Mouse (Mus musculus): ENCODE data around the gene Adamts15. TPM values are rescaled to one million over a fixed set of nuclear protein-coding genes. Genes with fewer than 3 reads are reported as not detected.

The Adamts15 gene
- polyA plus RNA-seq, 1 experiment: not detected

DNA sequence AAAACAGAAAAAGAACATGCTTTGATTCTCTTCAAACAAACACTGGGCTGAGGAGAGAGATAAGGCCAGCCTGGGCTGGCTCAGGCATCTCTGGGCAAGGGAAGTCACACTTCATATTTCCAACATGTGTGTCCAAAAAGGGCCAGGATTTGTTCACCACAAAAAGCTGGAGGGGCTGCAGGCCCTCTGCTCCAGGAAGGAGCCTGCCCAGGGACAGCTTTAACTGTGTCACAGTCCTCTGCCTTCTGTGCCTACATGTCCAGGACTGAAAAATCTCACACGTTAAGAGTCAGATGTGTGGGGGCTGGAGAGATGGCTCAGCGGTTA, 42.3 kb downstream of the Adamts15 start:
- Histone ChIP-seq H3K27me3 (ENCODE audit: control insufficient read depth, insufficient read depth, insufficient read length) (no peaks in the 10 kb centered on the region), H3K79me3 (ENCODE audit: low read depth) (no peaks in the 10 kb centered on the region), H3ac (ENCODE audit: control insufficient read depth, insufficient read length, low read depth) (no peak overlapping the region), H3K79me2 (ENCODE audit: control insufficient read depth, insufficient read depth) (no peaks in the 10 kb centered on the region), H3K4me3 (ENCODE audit: insufficient read depth, poor library complexity, severe bottlenecking) (no peak overlapping the region), H3K36me3 (ENCODE audit: control insufficient read depth, insufficient read depth) (no peaks in the 10 kb centered on the region)
- TF ChIP-seq USF1 (IDR thresholded peaks at IDR 0.05; ENCODE audit: low read depth) (no peak), CEBPB (IDR thresholded peaks at IDR 0.05; ENCODE audit: low read depth) (no peak), CTCF (IDR thresholded peaks at IDR 0.05; ENCODE audit: control insufficient read depth, insufficient read depth, insufficient read length) (no peak), MYOG (IDR thresholded peaks at IDR 0.05; ENCODE audit: control insufficient read depth, extremely low read depth, insufficient read length) (no peak), MYOD1 (IDR thresholded peaks at IDR 0.05; ENCODE audit: control insufficient read depth, insufficient read length, low read depth) (no peak), FOSL1 (IDR thresholded peaks at IDR 0.05; ENCODE audit: insufficient read depth, low read length, poor library complexity, severe bottlenecking) (no peak), MAX (IDR thresholded peaks at IDR 0.05) (no peak)

- no peak overlapping the region for H3ac ChIP-seq (ENCODE audit: control insufficient read depth, insufficient read length, low read depth)
- H3K27me3 ChIP-seq (ENCODE audit: control insufficient read depth, insufficient read depth, insufficient read length): no peaks in the 10 kb centered on the region
- H3K79me2 ChIP-seq (ENCODE audit: control insufficient read depth, insufficient read depth): no peaks in the 10 kb centered on the region
- TF ChIP-seq FOSL1 (IDR thresholded peaks at IDR 0.05; ENCODE audit: insufficient read depth, low read length, poor library complexity, severe bottlenecking) (no peak), MYOD1 (IDR thresholded peaks at IDR 0.05; ENCODE audit: control insufficient read depth, insufficient read length, low read depth) (no peak), MAX (IDR thresholded peaks at IDR 0.05) (no peak), USF1 (IDR thresholded peaks at IDR 0.05; ENCODE audit: low read depth) (no peak), CTCF (IDR thresholded peaks at IDR 0.05; ENCODE audit: control insufficient read depth, insufficient read depth, insufficient read length) (no peak), CEBPB (IDR thresholded peaks at IDR 0.05; ENCODE audit: low read depth) (no peak), MYOG (IDR thresholded peaks at IDR 0.05; ENCODE audit: control insufficient read depth, extremely low read depth, insufficient read length) (no peak)
- H3K4me3 ChIP-seq (ENCODE audit: insufficient read depth, poor library complexity, severe bottlenecking): no peak overlapping the region
- H3K36me3 ChIP-seq (ENCODE audit: control insufficient read depth, insufficient read depth): no peaks in the 10 kb centered on the region
- no peaks in the 10 kb centered on the region for H3K79me3 ChIP-seq (ENCODE audit: low read depth)
Measured at GRCm38 (mm10) chr9:30879248-30879946, 42.9 kb downstream of the Adamts15 start.

- TF ChIP-seq MAX (IDR thresholded peaks at IDR 0.05) (no peak), CTCF (IDR thresholded peaks at IDR 0.05; ENCODE audit: control insufficient read depth, insufficient read depth, insufficient read length) (no peak), MYOD1 (IDR thresholded peaks at IDR 0.05; ENCODE audit: control insufficient read depth, insufficient read length, low read depth) (no peak), FOSL1 (IDR thresholded peaks at IDR 0.05; ENCODE audit: insufficient read depth, low read length, poor library complexity, severe bottlenecking) (no peak), USF1 (IDR thresholded peaks at IDR 0.05; ENCODE audit: low read depth) (no peak), CEBPB (IDR thresholded peaks at IDR 0.05; ENCODE audit: low read depth) (no peak), MYOG (IDR thresholded peaks at IDR 0.05; ENCODE audit: control insufficient read depth, extremely low read depth, insufficient read length) (no peak)
- Histone ChIP-seq H3K27me3 (ENCODE audit: control insufficient read depth, insufficient read depth, insufficient read length) (no peaks in the 10 kb centered on the region), H3K79me2 (ENCODE audit: control insufficient read depth, insufficient read depth) (no peaks in the 10 kb centered on the region), H3K4me3 (ENCODE audit: insufficient read depth, poor library complexity, severe bottlenecking) (no peak overlapping the region), H3K79me3 (ENCODE audit: low read depth) (no peaks in the 10 kb centered on the region), H3ac (ENCODE audit: control insufficient read depth, insufficient read length, low read depth) (no peak overlapping the region), H3K36me3 (ENCODE audit: control insufficient read depth, insufficient read depth) (no peaks in the 10 kb centered on the region)
Measured at GRCm38 (mm10) chr9:30876552-30876951, 45.7 kb downstream of the Adamts15 start.

- H3K36me3 ChIP-seq (ENCODE audit: control insufficient read depth, insufficient read depth): no peaks in the 10 kb centered on the region
- H3K4me3 ChIP-seq (ENCODE audit: insufficient read depth, poor library complexity, severe bottlenecking): no peak overlapping the region
- H3K79me2 ChIP-seq (ENCODE audit: control insufficient read depth, insufficient read depth): no peaks in the 10 kb centered on the region
- TF ChIP-seq USF1 (IDR thresholded peaks at IDR 0.05; ENCODE audit: low read depth) (no peak), MYOG (IDR thresholded peaks at IDR 0.05; ENCODE audit: control insufficient read depth, extremely low read depth, insufficient read length) (no peak), MYOD1 (IDR thresholded peaks at IDR 0.05; ENCODE audit: control insufficient read depth, insufficient read length, low read depth) (no peak)
- no peak overlapping the region for H3ac ChIP-seq (ENCODE audit: control insufficient read depth, insufficient read length, low read depth)
- no peaks in the 10 kb centered on the region for H3K79me3 ChIP-seq (ENCODE audit: low read depth)
- no peaks in the 10 kb centered on the region for H3K27me3 ChIP-seq (ENCODE audit: control insufficient read depth, insufficient read depth, insufficient read length)
Measured at GRCm38 (mm10) chr9:30855837-30856236, 66.4 kb downstream of the Adamts15 start.

DNA sequence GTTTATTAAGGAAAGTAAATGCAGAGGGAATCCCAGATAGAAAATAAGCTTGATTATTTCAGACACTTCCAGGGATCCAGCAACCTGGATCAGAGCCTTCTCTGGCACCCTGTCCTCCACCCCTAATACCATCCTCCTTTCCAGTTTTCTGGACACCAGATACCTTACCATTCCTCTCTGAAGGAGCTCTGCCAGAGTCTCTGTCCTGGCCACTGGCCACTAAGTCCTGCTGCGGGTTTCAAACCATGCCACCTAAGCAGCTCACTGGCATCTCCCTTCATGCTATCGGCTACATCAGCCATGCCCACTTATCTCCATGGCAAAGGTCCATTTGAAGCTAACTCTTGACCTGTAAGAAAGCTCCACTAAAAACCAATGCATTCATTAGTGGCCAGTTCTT, 70.4 kb downstream of the Adamts15 start:
- no peaks in the 10 kb centered on the region for H3K36me3 ChIP-seq (ENCODE audit: control insufficient read depth, insufficient read depth)
- no peaks in the 10 kb centered on the region for H3K79me2 ChIP-seq (ENCODE audit: control insufficient read depth, insufficient read depth)
- no peak for TF ChIP-seq USF1 (IDR thresholded peaks at IDR 0.05; ENCODE audit: low read depth)
- no peak for TF ChIP-seq CEBPB (IDR thresholded peaks at IDR 0.05; ENCODE audit: low read depth)
- TF ChIP-seq CTCF (IDR thresholded peaks at IDR 0.05; ENCODE audit: control insufficient read depth, insufficient read depth, insufficient read length): no peak
- TF ChIP-seq MYOD1 (IDR thresholded peaks at IDR 0.05; ENCODE audit: control insufficient read depth, insufficient read length, low read depth): no peak
- no peak for TF ChIP-seq MYOG (IDR thresholded peaks at IDR 0.05; ENCODE audit: control insufficient read depth, extremely low read depth, insufficient read length)
- TF ChIP-seq MAX (IDR thresholded peaks at IDR 0.05): no peak
- TF ChIP-seq FOSL1 (IDR thresholded peaks at IDR 0.05; ENCODE audit: insufficient read depth, low read length, poor library complexity, severe bottlenecking): no peak
- no peaks in the 10 kb centered on the region for H3K79me3 ChIP-seq (ENCODE audit: low read depth)
- no peaks in the 10 kb centered on the region for H3K27me3 ChIP-seq (ENCODE audit: control insufficient read depth, insufficient read depth, insufficient read length)
- H3K4me3 ChIP-seq (ENCODE audit: insufficient read depth, poor library complexity, severe bottlenecking): no peak overlapping the region
- no peak overlapping the region for H3ac ChIP-seq (ENCODE audit: control insufficient read depth, insufficient read length, low read depth)

DNA sequence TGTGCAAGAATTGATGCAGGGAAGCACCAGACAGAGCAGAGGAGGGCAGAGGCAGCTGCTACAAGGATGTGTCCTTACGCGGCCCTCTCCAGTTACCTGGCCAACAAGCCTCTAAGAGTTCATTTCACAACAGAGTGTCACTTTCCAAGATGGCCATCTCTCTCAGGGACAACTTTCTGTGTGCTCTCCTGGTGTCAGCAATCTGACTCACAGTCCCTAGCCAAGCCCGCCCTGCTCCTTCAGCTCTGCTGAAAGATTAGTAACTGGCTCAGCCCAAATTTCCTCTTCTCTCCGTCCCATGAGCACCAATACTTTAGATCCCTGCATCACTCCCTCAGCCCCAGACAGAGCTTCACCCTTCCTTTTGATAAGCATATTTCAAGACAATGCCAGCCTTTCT, 72.3 kb downstream of the Adamts15 start:
- H3K27me3 ChIP-seq (ENCODE audit: control insufficient read depth, insufficient read depth, insufficient read length): no peaks in the 10 kb centered on the region
- H3K79me3 ChIP-seq (ENCODE audit: low read depth): no peaks in the 10 kb centered on the region
- no peak overlapping the region for H3ac ChIP-seq (ENCODE audit: control insufficient read depth, insufficient read length, low read depth)
- TF ChIP-seq MYOD1 (IDR thresholded peaks at IDR 0.05; ENCODE audit: control insufficient read depth, insufficient read length, low read depth) (no peak), MAX (IDR thresholded peaks at IDR 0.05) (no peak), FOSL1 (IDR thresholded peaks at IDR 0.05; ENCODE audit: insufficient read depth, low read length, poor library complexity, severe bottlenecking) (no peak), CEBPB (IDR thresholded peaks at IDR 0.05; ENCODE audit: low read depth) (no peak), CTCF (IDR thresholded peaks at IDR 0.05; ENCODE audit: control insufficient read depth, insufficient read depth, insufficient read length) (no peak), MYOG (IDR thresholded peaks at IDR 0.05; ENCODE audit: control insufficient read depth, extremely low read depth, insufficient read length) (no peak), USF1 (IDR thresholded peaks at IDR 0.05; ENCODE audit: low read depth) (no peak)
- H3K79me2 ChIP-seq (ENCODE audit: control insufficient read depth, insufficient read depth): no peaks in the 10 kb centered on the region
- no peaks in the 10 kb centered on the region for H3K36me3 ChIP-seq (ENCODE audit: control insufficient read depth, insufficient read depth)
- no peak overlapping the region for H3K4me3 ChIP-seq (ENCODE audit: insufficient read depth, poor library complexity, severe bottlenecking)
